Mouse (Mus musculus) kidney, adult 2 months (tissue): ENCODE measurements at regions not wholly inside any gene's neighbourhood (a gene's known extent, or its start where the extent isn't known, plus 50 kb on each side); places are given as distances from the start of the nearest gene placed in this dataset.

Experiments
- CTCF ChIP-seq: fragments of 200-500 bp; conservative IDR thresholded peaks from 2 replicates; pipeline ENCODE4 v1.5.1; 2011; ENCODE audit warnings: low read depth, mild to moderate bottlenecking, control low read depth, low read length, moderate library complexity, mixed read lengths; ENCODE audit not compliant: insufficient read depth, insufficient read length
- POLR2A ChIP-seq: fragments of 200-500 bp; IDR thresholded peaks from one replicate; pipeline ENCODE4 v1.6.1; 2011; ENCODE audit warnings: low read depth, low read length, control low read depth

- TF ChIP-seq POLR2A: no peak
- no peak for TF ChIP-seq CTCF
Observed at GRCm38 (mm10) chr2:50667180-50667579, 370.6 kb upstream of the Mmadhc start.
